Mouse (Mus musculus) liver (tissue): ENCODE measurements around the gene Naa38.

Experiments
- DNase-seq: peaks from one replicate; pipeline ENCODE4 v3.0.0-alpha.2; 2020; ENCODE audit warnings: mixed read lengths

Gene Naa38

GRCm38 (mm10) chr11:69443328-69443727, 48.0 kb downstream of the Naa38 start:
- DNase-seq, result no peak
